Mouse (Mus musculus): Measurements from ENCODE around the gene Iqsec1. TPM values are rescaled to one million over a fixed set of nuclear protein-coding genes. Genes with fewer than 3 reads are reported as not detected.

The Iqsec1 gene
- polyA plus RNA-seq, 1 experiment from 2014 or later: 16.1 TPM

GRCm38 (mm10) chr6:90700737-90701136, 287.7 kb downstream of the Iqsec1 start:
- Histone ChIP-seq H3K4me2 (replicated peaks; ENCODE audit: low read depth, low read length) (no peak overlapping the region), H3K27ac (ENCODE audit: low read depth, low read length) (no peak overlapping the region), H3K4me1 (ENCODE audit: control insufficient read depth, insufficient read depth, low read length) (peaks cover 12% of the 10 kb centered on the region), H3K9ac (ENCODE audit: low read depth, low read length) (no peak overlapping the region), H3K27me3 (ENCODE audit: control insufficient read depth, insufficient read depth, low read length) (no peaks in the 10 kb centered on the region), H3K9me3 (ENCODE audit: control insufficient read depth, low read length) (no peaks in the 10 kb centered on the region), H3K36me3 (ENCODE audit: control insufficient read depth, insufficient read depth, low read length) (no peaks in the 10 kb centered on the region), H3K4me3 (ENCODE audit: low read length) (no peak overlapping the region)
- ATAC-seq (ENCODE audit: low FRiP score, low TSS enrichment): no peak
- WGBS: 95% methylated on average over 2 of the region's 2 CpGs

GRCm38 (mm10) chr6:90700068-90700467, 288.4 kb downstream of the Iqsec1 start:
- H3K9me3 ChIP-seq (ENCODE audit: control insufficient read depth, low read length): no peaks in the 10 kb centered on the region
- H3K4me3 ChIP-seq (ENCODE audit: low read length): no peak overlapping the region
- H3K4me2 ChIP-seq (replicated peaks; ENCODE audit: low read depth, low read length): no peak overlapping the region
- no peak for ATAC-seq (ENCODE audit: low FRiP score, low TSS enrichment)
- H3K4me1 ChIP-seq (ENCODE audit: control insufficient read depth, insufficient read depth, low read length): peaks cover 12% of the 10 kb centered on the region
- no peaks in the 10 kb centered on the region for H3K36me3 ChIP-seq (ENCODE audit: control insufficient read depth, insufficient read depth, low read length)
- no peak overlapping the region for H3K27ac ChIP-seq (ENCODE audit: low read depth, low read length)
- no peaks in the 10 kb centered on the region for H3K27me3 ChIP-seq (ENCODE audit: control insufficient read depth, insufficient read depth, low read length)
- WGBS: 65% methylated on average over 1 of the region's 1 CpGs
- H3K9ac ChIP-seq (ENCODE audit: low read depth, low read length): no peak overlapping the region; the same call in 1 of the 2 replicates

- Histone ChIP-seq H3K4me2 (replicated peaks; ENCODE audit: low read depth, low read length) (no peak overlapping the region), H3K27me3 (ENCODE audit: control insufficient read depth, insufficient read depth, low read length) (no peaks in the 10 kb centered on the region), H3K4me3 (ENCODE audit: low read length) (no peak overlapping the region), H3K27ac (ENCODE audit: low read depth, low read length) (no peak overlapping the region), H3K9ac (ENCODE audit: low read depth, low read length) (no peak overlapping the region), H3K36me3 (ENCODE audit: control insufficient read depth, insufficient read depth, low read length) (peaks cover 11% of the 10 kb centered on the region), H3K9me3 (ENCODE audit: control insufficient read depth, low read length) (no peaks in the 10 kb centered on the region), H3K4me1 (ENCODE audit: control insufficient read depth, insufficient read depth, low read length) (peaks cover 9% of the 10 kb centered on the region)
- WGBS: 41% methylated on average over 6 of the region's 6 CpGs
- no peak for ATAC-seq (ENCODE audit: low FRiP score, low TSS enrichment)
Measured at GRCm38 (mm10) chr6:90698843-90699242, 289.6 kb downstream of the Iqsec1 start.

GRCm38 (mm10) chr6:90695754-90696153, 292.7 kb downstream of the Iqsec1 start:
- no peaks in the 10 kb centered on the region for H3K9me3 ChIP-seq (ENCODE audit: control insufficient read depth, low read length)
- no peak overlapping the region for H3K9ac ChIP-seq (ENCODE audit: low read depth, low read length)
- no peak overlapping the region for H3K4me3 ChIP-seq (ENCODE audit: low read length)
- no peak overlapping the region for H3K4me2 ChIP-seq (replicated peaks; ENCODE audit: low read depth, low read length)
- ATAC-seq (ENCODE audit: low FRiP score, low TSS enrichment): no peak
- peaks cover 33% of the 10 kb centered on the region for H3K36me3 ChIP-seq (ENCODE audit: control insufficient read depth, insufficient read depth, low read length)
- WGBS: 85% methylated on average over 1 of the region's 1 CpGs
- H3K27ac ChIP-seq (ENCODE audit: low read depth, low read length): no peak overlapping the region
- no peaks in the 10 kb centered on the region for H3K4me1 ChIP-seq (ENCODE audit: control insufficient read depth, insufficient read depth, low read length)
- H3K27me3 ChIP-seq (ENCODE audit: control insufficient read depth, insufficient read depth, low read length): no peaks in the 10 kb centered on the region

- peaks cover 57% of the 10 kb centered on the region for H3K36me3 ChIP-seq (ENCODE audit: control insufficient read depth, insufficient read depth, low read length)
Measured at GRCm38 (mm10) chr6:90692404-90692803, 296.1 kb downstream of the Iqsec1 start.

GRCm38 (mm10) chr6:90691935-90692334, 296.6 kb downstream of the Iqsec1 start:
- H3K27ac ChIP-seq (ENCODE audit: low read depth, low read length): no peak overlapping the region
- H3K4me3 ChIP-seq (ENCODE audit: low read length): no peak overlapping the region
- no peak overlapping the region for H3K9ac ChIP-seq (ENCODE audit: low read depth, low read length)
- H3K36me3 ChIP-seq (ENCODE audit: control insufficient read depth, insufficient read depth, low read length): peaks cover 57% of the 10 kb centered on the region
- WGBS: 87% methylated on average over 2 of the region's 2 CpGs
- H3K4me1 ChIP-seq (ENCODE audit: control insufficient read depth, insufficient read depth, low read length): no peaks in the 10 kb centered on the region
- H3K9me3 ChIP-seq (ENCODE audit: control insufficient read depth, low read length): no peaks in the 10 kb centered on the region
- no peaks in the 10 kb centered on the region for H3K27me3 ChIP-seq (ENCODE audit: control insufficient read depth, insufficient read depth, low read length)
- no peak overlapping the region for H3K4me2 ChIP-seq (replicated peaks; ENCODE audit: low read depth, low read length)
- no peak for ATAC-seq (ENCODE audit: low FRiP score, low TSS enrichment)

More at GRCm38 (mm10) chr6:90692404-90692803, 296.1 kb downstream of the Iqsec1 start:
- Histone ChIP-seq H3K27ac (ENCODE audit: low read depth, low read length) (no peak overlapping the region), H3K4me2 (replicated peaks; ENCODE audit: low read depth, low read length) (no peak overlapping the region), H3K9ac (ENCODE audit: low read depth, low read length) (no peak overlapping the region), H3K4me1 (ENCODE audit: control insufficient read depth, insufficient read depth, low read length) (no peaks in the 10 kb centered on the region), H3K9me3 (ENCODE audit: control insufficient read depth, low read length) (no peaks in the 10 kb centered on the region), H3K27me3 (ENCODE audit: control insufficient read depth, insufficient read depth, low read length) (no peaks in the 10 kb centered on the region), H3K4me3 (ENCODE audit: low read length) (no peak overlapping the region)
- ATAC-seq (ENCODE audit: low FRiP score, low TSS enrichment): no peak
- 85% methylated on average over 2 of the region's 2 CpGs for WGBS

GRCm38 (mm10) chr6:90689500-90689899, 299.0 kb downstream of the Iqsec1 start:
- H3K4me2 ChIP-seq (replicated peaks; ENCODE audit: low read depth, low read length): no peak overlapping the region
- peaks cover 52% of the 10 kb centered on the region for H3K36me3 ChIP-seq (ENCODE audit: control insufficient read depth, insufficient read depth, low read length)
- no peak overlapping the region for H3K9ac ChIP-seq (ENCODE audit: low read depth, low read length)
- no peaks in the 10 kb centered on the region for H3K4me1 ChIP-seq (ENCODE audit: control insufficient read depth, insufficient read depth, low read length)
- 81% methylated on average over 10 of the region's 10 CpGs for WGBS
- no peak overlapping the region for H3K4me3 ChIP-seq (ENCODE audit: low read length)
- no peaks in the 10 kb centered on the region for H3K9me3 ChIP-seq (ENCODE audit: control insufficient read depth, low read length)
- no peak overlapping the region for H3K27ac ChIP-seq (ENCODE audit: low read depth, low read length)
- no peak for ATAC-seq (ENCODE audit: low FRiP score, low TSS enrichment)
- no peaks in the 10 kb centered on the region for H3K27me3 ChIP-seq (ENCODE audit: control insufficient read depth, insufficient read depth, low read length)

GRCm38 (mm10) chr6:90688742-90689141, 299.7 kb downstream of the Iqsec1 start:
- ATAC-seq (ENCODE audit: low FRiP score, low TSS enrichment): no peak

GRCm38 (mm10) chr6:90688003-90688402, 300.5 kb downstream of the Iqsec1 start:
- WGBS: 96% methylated on average over 6 of the region's 6 CpGs
- H3K9ac ChIP-seq (ENCODE audit: low read depth, low read length): no peak overlapping the region
- H3K27ac ChIP-seq (ENCODE audit: low read depth, low read length): no peak overlapping the region
- no peak overlapping the region for H3K4me2 ChIP-seq (replicated peaks; ENCODE audit: low read depth, low read length)
- H3K27me3 ChIP-seq (ENCODE audit: control insufficient read depth, insufficient read depth, low read length): no peaks in the 10 kb centered on the region
- H3K9me3 ChIP-seq (ENCODE audit: control insufficient read depth, low read length): no peaks in the 10 kb centered on the region
- no peaks in the 10 kb centered on the region for H3K4me1 ChIP-seq (ENCODE audit: control insufficient read depth, insufficient read depth, low read length)
- peaks cover 38% of the 10 kb centered on the region for H3K36me3 ChIP-seq (ENCODE audit: control insufficient read depth, insufficient read depth, low read length)
- no peak for ATAC-seq (ENCODE audit: low FRiP score, low TSS enrichment)
- no peak overlapping the region for H3K4me3 ChIP-seq (ENCODE audit: low read length)

More at GRCm38 (mm10) chr6:90688742-90689141, 299.7 kb downstream of the Iqsec1 start:
- H3K4me1 ChIP-seq (ENCODE audit: control insufficient read depth, insufficient read depth, low read length): no peaks in the 10 kb centered on the region
- H3K9me3 ChIP-seq (ENCODE audit: control insufficient read depth, low read length): no peaks in the 10 kb centered on the region
- 86% methylated on average over 3 of the region's 3 CpGs for WGBS
- peaks cover 44% of the 10 kb centered on the region for H3K36me3 ChIP-seq (ENCODE audit: control insufficient read depth, insufficient read depth, low read length)
- H3K27ac ChIP-seq (ENCODE audit: low read depth, low read length): no peak overlapping the region
- H3K27me3 ChIP-seq (ENCODE audit: control insufficient read depth, insufficient read depth, low read length): no peaks in the 10 kb centered on the region
- H3K4me3 ChIP-seq (ENCODE audit: low read length): no peak overlapping the region
- H3K9ac ChIP-seq (ENCODE audit: low read depth, low read length): no peak overlapping the region
- H3K4me2 ChIP-seq (replicated peaks; ENCODE audit: low read depth, low read length): no peak overlapping the region

Data from kidney, embryonic 14.5 days (tissue).